Mouse (Mus musculus) embryonic fibroblast, embryonic 13.5 days (primary cell): ENCODE results near the gene Abce1.

Experiments
- CTCF ChIP-seq: IDR thresholded peaks from 2 replicates; pipeline ENCODE4 v1.5.1; 2011; ENCODE audit warnings: mild to moderate bottlenecking, control low read depth, low read length, moderate library complexity, borderline replicate concordance; ENCODE audit not compliant: insufficient read depth
- POLR2A ChIP-seq: IDR thresholded peaks from 2 replicates; pipeline ENCODE4 v1.6.1; 2011; ENCODE audit warnings: low read depth, mild to moderate bottlenecking, control low read depth, low read length, moderate library complexity

DNA sequence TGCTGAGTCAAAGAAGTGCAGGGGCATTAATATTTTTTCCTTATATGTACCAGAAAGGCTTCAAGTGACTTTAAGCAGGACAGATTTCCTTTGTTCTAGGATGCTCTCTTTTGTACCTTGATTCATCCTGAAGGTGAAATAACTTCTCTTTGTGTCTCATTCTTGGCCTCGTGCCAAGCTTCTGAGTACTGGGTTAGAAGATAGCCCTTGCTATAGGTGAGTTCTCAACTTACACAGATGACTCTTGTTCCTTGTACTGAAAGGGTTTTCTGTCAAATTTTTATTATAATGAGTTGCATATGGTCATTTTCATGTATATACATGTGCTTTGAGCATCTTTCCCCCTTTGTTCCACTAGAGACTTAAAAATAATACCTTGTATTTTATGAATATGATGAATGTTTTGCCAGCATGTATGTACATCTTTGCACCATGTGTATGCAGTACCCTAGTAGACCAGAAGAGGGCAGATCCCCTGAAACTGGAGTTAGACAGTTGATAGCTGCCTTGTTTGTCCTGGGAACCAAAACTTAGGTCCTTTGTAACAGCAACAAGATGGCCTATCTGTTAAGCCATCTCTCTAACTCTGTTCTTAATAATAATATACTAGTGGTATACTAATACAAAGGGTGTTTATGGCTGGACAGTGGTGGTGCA is 61.3 kb downstream of the Abce1 start:
- TF ChIP-seq POLR2A = no peak
- TF ChIP-seq CTCF = no peak
